Mouse (Mus musculus): ENCODE results near the gene Lyar.
A peak's percentile ranks its signal among the peaks of the same experiment; 100 is the strongest.

Lyar gene

DNA sequence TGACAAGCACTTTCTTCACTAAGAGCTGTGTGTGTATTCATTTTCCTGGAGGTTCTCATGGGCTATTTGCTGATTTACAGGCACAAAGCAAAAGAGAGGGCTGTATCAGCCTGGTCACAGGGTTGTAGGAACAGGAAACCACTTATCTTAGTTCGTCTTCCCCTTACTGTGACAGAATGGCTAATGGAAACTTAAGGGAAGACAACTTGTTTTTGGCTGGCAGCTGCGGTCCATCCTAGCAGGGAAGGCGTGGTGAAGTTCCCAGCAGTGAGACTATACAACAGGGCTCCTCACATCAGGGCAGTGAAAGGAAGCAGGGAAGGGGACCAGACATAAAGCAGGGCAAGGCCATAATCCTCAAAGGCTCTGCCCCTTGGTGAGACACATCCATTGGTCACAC, 35.4 kb downstream of the Lyar start:
- no peak for DNase-seq (ENCODE audit: low spot score)

DNA sequence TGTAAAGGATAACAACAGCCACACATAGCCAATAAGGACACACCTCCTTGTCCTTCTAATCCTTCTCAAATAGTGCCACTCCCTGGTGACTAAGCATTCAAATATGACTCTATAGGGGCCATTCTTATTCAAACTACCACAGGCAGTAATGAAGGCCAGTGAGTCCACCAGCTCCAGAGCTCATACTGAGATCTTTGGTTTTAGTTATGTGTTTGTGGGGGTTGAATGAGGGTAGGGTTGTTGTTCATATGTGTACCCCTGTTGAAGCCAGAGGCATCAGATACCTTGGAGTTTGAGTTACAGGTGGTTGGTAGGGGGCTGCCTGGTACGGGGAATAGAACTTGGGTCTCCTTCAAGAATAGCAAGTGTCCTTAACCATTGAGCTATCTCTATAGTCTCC, 36.3 kb downstream of the Lyar start:
- DNase-seq (ENCODE audit: low spot score), result no peak

DNA sequence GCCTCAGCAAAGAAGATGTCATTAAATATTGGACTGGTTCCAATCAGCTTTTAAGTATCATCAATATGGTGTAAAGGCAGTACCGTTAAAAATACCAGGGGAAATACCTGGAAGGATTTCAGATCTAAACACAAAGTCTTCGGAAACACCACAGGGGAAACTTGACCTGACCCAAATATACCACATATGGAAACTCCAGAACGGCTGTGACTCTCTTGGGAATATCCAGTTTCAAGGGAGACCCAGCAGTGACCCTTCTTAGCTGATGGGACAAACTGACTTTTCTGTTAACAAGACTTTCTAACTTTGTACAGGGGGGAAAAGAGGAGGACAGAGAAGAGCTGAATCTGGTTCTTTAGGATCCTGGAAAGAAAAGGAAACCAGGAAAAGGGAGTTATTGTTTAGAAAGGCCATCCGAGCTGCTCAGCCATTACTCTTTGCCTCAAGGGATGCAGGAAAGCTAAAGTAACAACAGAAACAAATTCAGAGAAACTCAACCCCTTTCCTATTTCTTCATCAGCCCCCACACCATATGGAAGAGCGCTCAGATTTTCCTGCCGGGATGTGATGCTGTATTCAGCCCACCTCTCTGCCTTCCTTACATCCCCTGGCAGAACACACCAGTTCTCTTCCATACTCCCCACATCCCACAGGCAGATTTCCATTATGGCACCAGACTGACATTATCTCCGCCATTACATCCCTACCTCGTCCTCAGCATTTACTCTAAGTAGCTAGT, 37.9 kb downstream of the Lyar start:
- no peak for DNase-seq (ENCODE audit: low spot score)

GRCm38 (mm10) chr5:38258773-38259146, 38.5 kb downstream of the Lyar start:
- DNase-seq (ENCODE audit: low spot score), result no peak

DNA sequence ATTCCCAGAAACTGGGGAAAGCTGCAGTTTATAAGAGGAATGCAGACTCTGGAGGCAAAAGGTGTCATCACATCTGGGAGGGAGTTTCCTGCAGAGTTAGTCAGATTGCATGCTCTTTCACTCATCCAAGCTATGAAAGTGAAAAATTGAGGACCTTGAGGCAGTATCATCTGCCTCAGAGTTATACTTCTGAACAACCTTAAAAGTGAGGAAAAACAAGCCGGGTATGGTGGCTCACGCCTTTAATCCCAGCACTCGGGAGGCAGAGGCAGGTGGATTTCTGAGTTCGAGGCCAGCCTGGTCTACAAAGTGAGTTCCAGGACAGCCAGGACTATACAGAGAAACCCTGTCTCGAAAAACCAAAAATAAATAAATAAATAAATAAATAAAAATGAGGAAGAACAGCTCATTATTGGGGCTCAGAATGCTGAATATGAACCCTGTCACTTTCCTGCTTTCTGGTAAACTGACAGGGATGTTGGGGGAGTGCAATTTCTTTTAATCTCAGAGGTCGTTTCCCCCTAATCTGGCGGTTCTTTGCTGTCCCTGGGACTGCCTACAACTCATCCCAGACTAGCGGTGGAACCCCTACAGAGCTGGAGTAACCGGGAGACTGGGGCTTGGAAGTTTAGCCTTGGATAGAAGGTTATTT, 39.3 kb downstream of the Lyar start:
- DNase-seq (ENCODE audit: low spot score), result no peak

GRCm38 (mm10) chr5:38260107-38260682, 39.9 kb downstream of the Lyar start, which contains the start of gene Tmem128:
TSS of gene Tmem128 (plus strand) at chr5:38260185.
- peak; percentile 44 for DNase-seq (ENCODE audit: low spot score)

DNA sequence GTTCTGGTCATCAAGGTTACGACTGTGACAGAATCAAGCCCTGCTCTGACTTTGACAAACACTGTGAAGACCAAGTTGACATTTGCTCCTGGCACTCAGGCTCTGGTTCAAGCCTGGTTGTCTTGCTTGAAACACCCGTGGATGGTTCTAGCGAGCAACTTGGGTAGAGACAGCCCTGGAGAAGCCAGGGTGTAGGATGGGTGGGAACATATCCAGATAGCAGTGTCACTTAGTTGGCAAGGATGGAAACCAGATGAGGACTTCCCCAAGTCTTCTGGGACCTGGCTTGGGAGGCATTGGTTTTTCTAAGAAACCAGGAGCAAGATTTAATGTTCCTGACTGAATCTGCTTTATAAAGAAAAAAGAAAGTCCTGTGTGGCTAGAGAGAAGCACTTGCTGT, 50.7 kb downstream of the Lyar start:
- no peak for DNase-seq (ENCODE audit: low spot score)

- DNase-seq (ENCODE audit: low spot score), result no peak
Observed at GRCm38 (mm10) chr5:38273831-38274230, 53.6 kb downstream of the Lyar start.

DNA sequence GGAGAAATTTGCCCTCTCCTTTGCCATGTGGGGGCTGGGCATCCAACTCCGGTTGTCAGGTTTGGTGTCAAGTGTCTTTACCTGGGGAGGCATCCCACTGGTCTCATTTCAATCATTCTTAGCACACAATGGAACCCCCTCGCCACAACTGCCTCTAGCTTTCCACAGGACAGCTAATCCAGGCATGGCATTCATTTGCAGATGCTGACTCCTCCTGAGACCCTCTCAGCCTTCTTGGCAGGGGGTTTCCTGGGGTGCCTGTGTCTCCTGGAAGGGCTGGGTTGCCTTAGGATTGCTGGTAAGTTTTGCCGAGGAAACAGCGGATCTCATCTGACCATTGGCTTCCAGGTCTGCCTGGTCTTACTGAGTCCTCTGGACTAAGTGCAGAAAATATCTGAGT, 55.5 kb downstream of the Lyar start, which contains the start of gene Otop1:
Gene Otop1, plus strand, starts transcription at position 202 of the 400 bp plus-strand sequence.
- DNase-seq (ENCODE audit: low spot score), result no peak

GRCm38 (mm10) chr5:38276451-38276850, 56.2 kb downstream of the Lyar start:
- DNase-seq (ENCODE audit: low spot score), result no peak

GRCm38 (mm10) chr5:38277098-38277866, 57.0 kb downstream of the Lyar start:
- no peak for DNase-seq (ENCODE audit: low spot score)

DNA sequence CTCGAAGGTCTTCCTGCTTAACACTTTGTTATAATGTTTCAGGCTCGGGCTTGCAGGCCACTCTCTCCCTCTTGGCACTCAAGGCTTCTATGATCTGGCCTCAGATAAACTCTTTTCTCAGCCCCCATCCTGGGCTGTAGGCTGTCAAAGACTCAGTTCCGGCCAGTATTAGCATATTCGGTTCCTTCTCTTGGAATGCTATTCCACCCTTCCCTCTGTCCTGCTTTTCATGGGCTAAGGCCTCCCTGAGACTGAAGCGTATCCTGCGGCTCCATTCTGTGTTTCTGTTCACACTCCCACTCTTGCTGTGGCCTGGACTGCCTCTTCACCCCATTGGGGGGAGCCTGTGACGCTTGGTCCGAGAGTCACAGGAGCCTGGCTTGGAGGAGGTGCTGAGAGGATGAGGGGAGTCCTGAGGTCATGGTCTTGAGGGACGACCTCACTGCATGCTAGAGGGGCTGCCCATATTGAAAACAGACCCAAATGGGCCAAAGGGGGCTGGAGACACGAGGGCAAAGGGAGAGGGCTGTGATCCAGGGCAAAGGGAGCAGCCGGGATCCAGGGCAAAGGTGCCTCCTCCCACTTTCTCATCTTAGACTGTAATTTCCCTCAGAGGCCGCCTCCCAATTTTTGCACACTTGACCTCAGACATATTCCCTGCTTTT, 57.8 kb downstream of the Lyar start:
- DNase-seq (ENCODE audit: low spot score), result no peak

DNA sequence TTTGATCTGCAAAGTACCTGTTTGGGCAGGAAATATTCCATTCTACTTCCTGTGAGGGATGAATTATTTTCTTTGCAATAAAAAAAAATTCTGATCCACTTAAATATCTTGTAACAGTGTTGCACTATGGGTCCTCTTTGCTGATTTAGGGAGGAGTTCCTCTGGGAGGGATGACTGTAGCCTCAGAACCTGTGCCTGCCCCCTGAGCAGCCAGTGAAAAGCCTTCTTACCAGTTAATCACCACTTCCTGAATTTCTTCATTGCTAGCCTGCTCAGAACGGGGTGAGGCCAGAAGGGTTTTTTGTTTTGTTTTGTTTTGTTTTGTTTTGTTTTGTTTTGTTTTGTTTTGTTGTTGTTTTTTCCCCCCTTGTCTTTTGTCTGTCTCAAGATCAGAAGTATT, 59.8 kb downstream of the Lyar start:
- DNase-seq (ENCODE audit: low spot score), result no peak
